Mouse (Mus musculus) liver, embryonic 14.5 days (tissue): ENCODE measurements around the gene Cdc14b. TPM values are rescaled to one million over a fixed set of nuclear protein-coding genes. Genes with fewer than 3 reads are reported as not detected.

Experiments used
- ATAC-seq: fragments of 200-750 bp; cut with Nextera tagmentation; 2 replicates; pipeline ENCODE4 v1.8.0; 2017; ENCODE audit warnings: moderate number of reproducible peaks, mild to moderate bottlenecking, moderate library complexity; ENCODE audit not compliant: insufficient read depth
- DNase-seq, 3 experiments: peaks; one replicate each; pipeline ENCODE4 v3.0.0-alpha.2; 2012 to 2013; ENCODE audit warnings: low read depth in 3 of 3, low spot score in 3 of 3
- H3K27ac ChIP-seq: fragments of 300-500 bp; sonication (generic); 2 replicates; pipeline ENCODE4 v1.5.1; 2014; ENCODE audit warnings: moderate library complexity, mild to moderate bottlenecking, control low read depth, inconsistent platforms
- H3K27me3 ChIP-seq: fragments of 300-500 bp; sonication (generic); 2 replicates; pipeline ENCODE4 v1.6.1; 2014; ENCODE audit warnings: mild to moderate bottlenecking, low read length, moderate library complexity; ENCODE audit not compliant: control insufficient read depth, insufficient read depth
- H3K36me3 ChIP-seq: fragments of 300-500 bp; sonication (generic); replicated peaks from 2 replicates; pipeline ENCODE4 v1.6.1; 2014; ENCODE audit warnings: low read depth; ENCODE audit not compliant: control insufficient read depth, insufficient read depth
- H3K4me1 ChIP-seq, 2 experiments: fragments of 200-500 bp in 1 of 2; fragments of 300-500 bp in 1 of 2; sonication (generic) in 1 of 2; replicated peaks; 2 replicates each; pipeline ENCODE4 v1.6.1; 2012 to 2014; ENCODE audit warnings: antibody characterized with exemption in 1 of 2, inconsistent platforms in 1 of 2, low read length in 1 of 2; ENCODE audit not compliant: control insufficient read depth in 2 of 2, insufficient read depth in 2 of 2
- H3K4me2 ChIP-seq: fragments of 300-500 bp; sonication (generic); 2 replicates; pipeline ENCODE4 v1.6.1; 2014; ENCODE audit warnings: low read depth, mild to moderate bottlenecking, control low read depth, moderate library complexity
- H3K4me3 ChIP-seq, 2 experiments: fragments of 200-500 bp in 1 of 2; fragments of 300-500 bp in 1 of 2; sonication (generic) in 1 of 2; 2 replicates each; pipeline ENCODE4 v1.5.1; 2012 to 2014; ENCODE audit warnings: low read depth in 2 of 2, low read length in 2 of 2, mild to moderate bottlenecking in 2 of 2, control low read depth in 1 of 2, inconsistent platforms in 1 of 2, moderate library complexity in 1 of 2; ENCODE audit not compliant: insufficient read depth in 1 of 2
- H3K9ac ChIP-seq: fragments of 300-500 bp; sonication (generic); replicated peaks from 2 replicates; pipeline ENCODE4 v1.6.1; 2014; ENCODE audit warnings: mild to moderate bottlenecking, control low read depth, moderate library complexity
- H3K9me3 ChIP-seq: fragments of 300-500 bp; sonication (generic); 2 replicates; pipeline ENCODE4 v1.6.1; 2016; ENCODE audit warnings: low read length, mixed read lengths; ENCODE audit not compliant: control insufficient read depth
- CTCF ChIP-seq: IDR thresholded peaks from 2 replicates; pipeline ENCODE4 v1.5.1; 2016; ENCODE audit warnings: antibody characterized with exemption, low read depth, control low read depth
- EP300 ChIP-seq: IDR thresholded peaks from 2 replicates; pipeline ENCODE4 v1.6.1; 2016; ENCODE audit warnings: antibody characterized with exemption, low read depth
- WGBS: fragments of 180-500 bp; shearing (Covaris S2); extraction: QIAGEN DNeasy Blood & Tissue Kit; methylation state at CpG from one replicate; pipeline ENCODE4 v1.1.7; 2014; ENCODE audit not compliant: insufficient replicate concordance; 5-methylcytosine and 5-hydroxymethylcytosine counted together
- polyA plus RNA-seq, 2 experiments: library from polyadenylated mRNA; depleted of rRNA in 1 of 2; stranded (reverse) in 1 of 2; unstranded in 1 of 2; fragments of >200 nt; fragmentation: Nextera tagmentation in 1 of 2; extraction: Ambion mirVana in 1 of 2; gene quantifications; 2 replicates each; pipeline versions ENCODE4 v1.2.1 to v1.2.3; 2012 to 2014

Gene Cdc14b
- polyA plus RNA-seq, 2 experiments = 4.1 to 5.6 TPM

DNA sequence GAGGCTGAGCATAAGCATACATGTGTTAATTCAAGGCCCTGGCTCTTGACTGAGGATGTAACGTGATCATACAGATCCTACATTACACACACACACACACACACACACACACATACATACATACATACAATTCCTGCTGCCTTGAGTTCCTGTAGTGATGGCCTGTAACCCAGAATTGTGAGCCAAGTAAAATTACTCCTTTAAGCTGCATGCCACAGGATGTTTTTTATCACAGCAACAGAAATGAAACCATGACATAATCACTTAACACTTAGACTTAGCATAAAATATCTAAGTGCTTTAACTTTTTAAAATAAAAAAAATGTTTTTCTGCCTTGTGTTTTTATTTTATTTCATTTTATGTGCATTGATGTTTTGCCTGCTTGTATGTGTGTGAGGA lies 24.0 kb upstream of the Cdc14b start:
- no peaks in the 10 kb centered on the region for H3K27me3 ChIP-seq
- no peak for TF ChIP-seq EP300
- no peak for TF ChIP-seq CTCF
- no peak overlapping the region for H3K27ac ChIP-seq
- no peak overlapping the region for H3K4me2 ChIP-seq
- no peaks in the 10 kb centered on the region for H3K9me3 ChIP-seq
- H3K36me3 ChIP-seq = no peaks in the 10 kb centered on the region; the same call in 1 of the 2 replicates
- no peaks in the 10 kb centered on the region for H3K4me1 ChIP-seq
- ATAC-seq = no peak
- H3K9ac ChIP-seq = no peak overlapping the region
- H3K4me3 ChIP-seq = no peak overlapping the region
- 90% methylated on average over 1 of the region's 1 CpGs for WGBS
- DNase-seq = no peak

GRCm38 (mm10) chr13:64286791-64287190 lies 11.7 kb upstream of the Cdc14b start:
- H3K27me3 ChIP-seq = no peaks in the 10 kb centered on the region
- H3K36me3 ChIP-seq = no peaks in the 10 kb centered on the region
- ATAC-seq = no peak
- TF ChIP-seq CTCF (no peak), EP300 (no peak)
- H3K4me1 ChIP-seq = peaks cover 0 to 2% of the 10 kb centered on the region in 2 experiments; a peak in 1 of 4 replicates
- 55% methylated on average over 4 of the region's 4 CpGs for WGBS
- H3K27ac ChIP-seq = no peak overlapping the region
- no peak overlapping the region for H3K9ac ChIP-seq
- H3K4me2 ChIP-seq = no peak overlapping the region
- H3K4me3 ChIP-seq = no peak overlapping the region
- no peak for DNase-seq
- peaks cover 3% of the 10 kb centered on the region; the same call in 1 of the 2 replicates for H3K9me3 ChIP-seq

GRCm38 (mm10) chr13:64286321-64286720 lies 11.2 kb upstream of the Cdc14b start:
- ATAC-seq = no peak

DNA sequence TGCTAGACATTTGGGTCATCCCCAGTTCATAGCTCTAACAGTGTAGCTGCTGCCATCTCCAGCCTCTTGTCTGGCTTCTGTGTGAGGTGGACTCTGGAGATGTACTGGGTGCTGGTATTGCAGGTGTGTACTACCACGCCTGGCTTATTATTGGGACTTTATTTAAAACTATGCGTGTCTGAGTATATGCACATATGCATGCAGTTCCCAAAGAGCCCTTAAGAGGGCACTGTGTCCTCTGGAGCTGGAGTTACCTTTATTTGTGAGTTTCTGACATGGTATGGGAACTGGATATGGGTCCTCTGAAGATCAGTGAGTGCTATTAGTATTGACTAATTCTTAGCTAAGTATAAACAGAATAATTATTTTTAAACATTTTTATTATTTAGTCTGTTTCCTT lies 9.6 kb upstream of the Cdc14b start:
- TF ChIP-seq CTCF (peak; percentile 48; the same call in 1 of the 2 replicates), EP300 (no peak)
- no peak overlapping the region for H3K27ac ChIP-seq
- H3K9me3 ChIP-seq = peaks cover 3% of the 10 kb centered on the region; the same call in 1 of the 2 replicates
- no peak overlapping the region for H3K4me2 ChIP-seq
- no peak overlapping the region for H3K9ac ChIP-seq
- DNase-seq (no peak), ATAC-seq (no peak)
- H3K36me3 ChIP-seq = no peaks in the 10 kb centered on the region
- no peaks in the 10 kb centered on the region for H3K27me3 ChIP-seq
- H3K4me3 ChIP-seq = no peak overlapping the region
- H3K4me1 ChIP-seq = peaks cover 0 to 2% of the 10 kb centered on the region in 2 experiments; a peak in 2 of 4 replicates
- WGBS = 80% methylated on average over 2 of the region's 2 CpGs

More at GRCm38 (mm10) chr13:64286321-64286720, 11.2 kb upstream of the Cdc14b start:
- Histone ChIP-seq H3K4me2 (no peak overlapping the region), H3K4me1 (peaks cover 0 to 2% of the 10 kb centered on the region in 2 experiments; a peak in 1 of 4 replicates), H3K27ac (no peak overlapping the region), H3K36me3 (no peaks in the 10 kb centered on the region), H3K9me3 (peaks cover 3% of the 10 kb centered on the region; the same call in 1 of the 2 replicates), H3K27me3 (no peaks in the 10 kb centered on the region), H3K9ac (no peak overlapping the region), H3K4me3 (no peak overlapping the region)
- DNase-seq = no peak
- 54% methylated on average over 4 of the region's 4 CpGs for WGBS
- TF ChIP-seq CTCF (no peak), EP300 (no peak)

- Histone ChIP-seq H3K4me2 (no peak overlapping the region), H3K27me3 (no peaks in the 10 kb centered on the region), H3K4me3 (no peak overlapping the region), H3K36me3 (no peaks in the 10 kb centered on the region), H3K9me3 (peaks cover 3% of the 10 kb centered on the region; the same call in 1 of the 2 replicates), H3K27ac (no peak overlapping the region), H3K4me1 (peaks cover 0 to 6% of the 10 kb centered on the region in 2 experiments; a peak in 2 of 4 replicates), H3K9ac (no peak overlapping the region)
- TF ChIP-seq EP300 (no peak), CTCF (no peak)
- no peak for ATAC-seq
- WGBS = 58% methylated on average over 5 of the region's 5 CpGs
- no peak for DNase-seq
Observed at GRCm38 (mm10) chr13:64280940-64281339, 5.8 kb upstream of the Cdc14b start.
